Mouse (Mus musculus): ENCODE measurements around the gene Ntsr2.
"Not testable (repeated sequence)": the region's sequence is repeated elsewhere in the genome, so short reads cannot be mapped to it uniquely, and the experiment has no call there.

The Ntsr2 gene

GRCm38 (mm10) chr12:16649819-16650218, 3.4 kb upstream of the Ntsr2 start:
- DNase-seq: no peak

- DNase-seq: no peak
These were observed 2.4 kb downstream of the Ntsr2 start for GRCm38 (mm10) chr12:16655604-16656003.

- DNase-seq: no peak
These were observed 4.0 kb downstream of the Ntsr2 start for GRCm38 (mm10) chr12:16656906-16657875.

GRCm38 (mm10) chr12:16661459-16661858, 8.3 kb downstream of the Ntsr2 start:
- DNase-seq: no peak

GRCm38 (mm10) chr12:16661936-16662335, 8.8 kb downstream of the Ntsr2 start:
- no peak for DNase-seq

- DNase-seq: no peak
These were observed 9.9 kb downstream of the Ntsr2 start for GRCm38 (mm10) chr12:16662955-16663585.

- no peak for DNase-seq
These were observed 11.8 kb downstream of the Ntsr2 start for GRCm38 (mm10) chr12:16665022-16665421.

- no peak for DNase-seq
These were observed 16.0 kb downstream of the Ntsr2 start for GRCm38 (mm10) chr12:16669176-16669575.

GRCm38 (mm10) chr12:16672246-16672645, 19.1 kb downstream of the Ntsr2 start:
- DNase-seq: no peak

- DNase-seq: no peak
These were observed 37.4 kb downstream of the Ntsr2 start for GRCm38 (mm10) chr12:16690631-16691030.

- no peak for DNase-seq
These were observed 41.6 kb downstream of the Ntsr2 start for GRCm38 (mm10) chr12:16694783-16695182.

GRCm38 (mm10) chr12:16695252-16695651, 42.1 kb downstream of the Ntsr2 start:
- not testable (repeated sequence) for DNase-seq

- no peak for DNase-seq
These were observed 43.0 kb downstream of the Ntsr2 start for GRCm38 (mm10) chr12:16696146-16696545.

- no peak for DNase-seq
These were observed 45.5 kb downstream of the Ntsr2 start for GRCm38 (mm10) chr12:16698691-16699090.

Data from B cell, adult 2 months (primary cell).